Mouse (Mus musculus) brain, adult 2 months (tissue): ENCODE measurements at regions not wholly inside any gene's neighbourhood (a gene's known extent, or its start where the extent isn't known, plus 50 kb on each side); places are given as distances from the start of the nearest gene placed in this dataset.

ENCODE experiments used
- DNase-seq: peaks from one replicate; pipeline ENCODE4 v3.0.0; 2011; ENCODE audit warnings: low read depth, low spot score

GRCm38 (mm10) chrX:127871412-127871811, 135.1 kb upstream of the Cldn34c4 start:
- DNase-seq = peak; percentile 3

- DNase-seq = no peak
Observed at GRCm38 (mm10) chrX:127844018-127844417, 107.7 kb upstream of the Cldn34c4 start.
